Comparison of ENCODE assay signal across 23 mouse cellular contexts in the genomic region with DNA sequence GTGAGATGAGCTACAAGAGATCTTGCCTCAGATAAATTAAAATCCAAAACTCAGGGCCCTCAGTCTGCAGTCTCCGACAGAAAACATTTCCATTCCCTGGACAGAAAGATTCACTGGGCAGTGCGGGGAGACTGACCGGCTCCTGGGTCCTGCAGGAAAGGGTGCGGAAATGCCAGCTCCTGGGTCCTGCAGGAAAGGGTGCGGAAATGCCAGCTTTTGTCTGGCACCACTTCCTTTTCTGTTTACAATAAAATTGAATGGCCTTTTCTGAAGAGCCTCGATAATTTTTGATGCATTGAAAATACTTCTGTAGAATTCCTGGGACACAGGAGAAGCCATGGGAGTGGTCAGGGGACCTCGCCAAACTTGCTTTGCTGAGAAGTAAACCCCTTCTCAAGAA. TPM values are rescaled to one million over a fixed set of nuclear protein-coding genes. Genes with fewer than 3 reads are reported as not detected.
"Had no signal": no experiment of that assay in that cellular context is flagged by ENCODE, and none has a peak within 500 bp of the region (broad histone marks: within the 10 kb centered on the region; RNA-seq: fewer than 3 reads in every experiment).

No protein-coding gene starts in this region.

- H3K9ac ChIP-seq: kidney, embryonic 15.5 days; limb, embryonic 12.5 days; limb, embryonic 15.5 days; liver, embryonic 14.5 days; liver, postnatal 0 days; lung, embryonic 15.5 days; neural tube, embryonic 12.5 days; neural tube, embryonic 15.5 days had no signal

- H3K27ac ChIP-seq: kidney, embryonic 15.5 days; limb, embryonic 12.5 days; limb, embryonic 15.5 days; liver, embryonic 14.5 days; lung, embryonic 15.5 days; neural tube, embryonic 12.5 days; neural tube, embryonic 15.5 days; stomach, postnatal 0 days had no signal

- H3K9me3 ChIP-seq: kidney, embryonic 15.5 days; limb, embryonic 12.5 days; limb, embryonic 15.5 days; lung, embryonic 15.5 days; neural tube, embryonic 12.5 days; neural tube, embryonic 15.5 days had no signal

- H3K27me3 ChIP-seq: kidney, embryonic 15.5 days; limb, embryonic 15.5 days; lung, embryonic 15.5 days; neural tube, embryonic 12.5 days had no signal

- H3K4me2 ChIP-seq: kidney, embryonic 15.5 days; limb, embryonic 12.5 days; limb, embryonic 15.5 days; liver, embryonic 11.5 days; lung, embryonic 15.5 days; midbrain, embryonic 11.5 days; neural tube, embryonic 12.5 days; neural tube, embryonic 15.5 days had no signal

- ATAC-seq: liver, postnatal 0 days had no signal

- H3K36me3 ChIP-seq: kidney, embryonic 15.5 days; limb, embryonic 12.5 days; limb, embryonic 15.5 days; lung, embryonic 15.5 days; neural tube, embryonic 12.5 days; neural tube, embryonic 15.5 days had no signal

- DNase-seq: kidney, adult 8-10 months; kidney, postnatal 10 days; kidney, postnatal 4 days; left cerebral cortex, postnatal 4 days; liver, postnatal 0 days; midbrain, embryonic 14.5 days; right cerebral cortex, adult 18-20 months; right cerebral cortex, postnatal 14 days; right cerebral cortex, postnatal 4 days; thymus, adult 2 months; thymus, postnatal 14 days; thymus, postnatal 4 days had no signal

- H3K4me3 ChIP-seq: kidney, embryonic 15.5 days; limb, embryonic 12.5 days; limb, embryonic 15.5 days; lung, embryonic 15.5 days; neural tube, embryonic 12.5 days; neural tube, embryonic 15.5 days had no signal

RNA-seq across cellular contexts. Expression of a gene that starts 42.0 kb away (rescaled TPM):
- polyA plus RNA-seq: kidney, embryonic 15.5 days; limb, embryonic 12.5 days; limb, embryonic 15.5 days; liver, embryonic 11.5 days; liver, embryonic 14.5 days; liver, postnatal 0 days; lung, embryonic 15.5 days; midbrain, embryonic 11.5 days; midbrain, embryonic 14.5 days; neural tube, embryonic 12.5 days; neural tube, embryonic 15.5 days; stomach, embryonic 14.5 days had no signal
